Mouse (Mus musculus) limb, embryonic 14.5 days (tissue): ENCODE data around the gene Dock1. TPM values are rescaled to one million over a fixed set of nuclear protein-coding genes. Genes with fewer than 3 reads are reported as not detected.

Experiments
- ATAC-seq: fragments of 200-750 bp; cut with Nextera tagmentation; 2 replicates; pipeline ENCODE4 v1.8.0; 2017; ENCODE audit warnings: low read depth, moderate number of reproducible peaks, moderate TSS enrichment; ENCODE audit not compliant: low FRiP score
- DNase-seq: peaks from one replicate; pipeline ENCODE4 v3.0.0-alpha.2; 2015; ENCODE audit warnings: low spot score
- H3K27ac ChIP-seq: fragments of 300-500 bp; sonication (generic); replicated peaks from 2 replicates; pipeline ENCODE4 v1.5.1; 2014; ENCODE audit warnings: low read depth, mild to moderate bottlenecking, low read length, moderate library complexity, mixed read lengths
- H3K27me3 ChIP-seq: fragments of 300-500 bp; sonication (generic); 2 replicates; pipeline ENCODE4 v1.6.1; 2014; ENCODE audit warnings: low read length, mixed read lengths; ENCODE audit not compliant: control insufficient read depth, insufficient read depth
- H3K36me3 ChIP-seq: fragments of 300-500 bp; sonication (generic); 2 replicates; pipeline ENCODE4 v1.6.1; 2014; ENCODE audit warnings: mild to moderate bottlenecking, low read length, moderate library complexity, mixed read lengths; ENCODE audit not compliant: control insufficient read depth, insufficient read depth
- H3K4me1 ChIP-seq: fragments of 300-500 bp; sonication (generic); 2 replicates; pipeline ENCODE4 v1.6.1; 2014; ENCODE audit warnings: antibody characterized with exemption, low read length, mixed read lengths; ENCODE audit not compliant: control insufficient read depth, insufficient read depth
- H3K4me2 ChIP-seq: fragments of 300-500 bp; sonication (generic); replicated peaks from 2 replicates; pipeline ENCODE4 v1.6.1; 2014; ENCODE audit warnings: low read depth, mild to moderate bottlenecking, low read length, moderate library complexity; ENCODE audit not compliant: severe bottlenecking
- H3K4me3 ChIP-seq: fragments of 300-500 bp; sonication (generic); replicated peaks from 2 replicates; pipeline ENCODE4 v1.5.1; 2014; ENCODE audit warnings: low read length
- H3K9ac ChIP-seq: fragments of 300-500 bp; sonication (generic); 2 replicates; pipeline ENCODE4 v1.6.1; 2014; ENCODE audit warnings: mild to moderate bottlenecking, low read depth, low read length, moderate library complexity; ENCODE audit not compliant: severe bottlenecking
- H3K9me3 ChIP-seq: fragments of 300-500 bp; sonication (generic); 2 replicates; pipeline ENCODE4 v1.6.1; 2016; ENCODE audit warnings: low read length; ENCODE audit not compliant: control insufficient read depth
- POLR2A ChIP-seq: fragments of 200-500 bp; IDR thresholded peaks from 2 replicates; pipeline ENCODE4 v1.8.0; 2012; ENCODE audit warnings: inconsistent platforms, mild to moderate bottlenecking, moderate library complexity, borderline replicate concordance; ENCODE audit not compliant: insufficient read depth, insufficient read length; ENCODE audit errors: extremely low read depth
- WGBS: fragments of 180-500 bp; shearing (Covaris S2); extraction: QIAGEN DNeasy Blood & Tissue Kit; methylation state at CpG from one replicate; pipeline ENCODE4 v1.1.7; 2014; 5-methylcytosine and 5-hydroxymethylcytosine counted together
- polyA plus RNA-seq, 2 experiments: library from polyadenylated mRNA; depleted of rRNA in 1 of 2; stranded (reverse) in 1 of 2; unstranded in 1 of 2; fragments of >200 nt; fragmentation: Nextera tagmentation in 1 of 2; extraction: Ambion mirVana in 1 of 2; gene quantifications; 2 replicates each; pipeline versions ENCODE4 v1.2.1 to v1.2.3; 2012 to 2014

The Dock1 gene
- polyA plus RNA-seq, 2 experiments = 35.7 to 40.0 TPM

DNA sequence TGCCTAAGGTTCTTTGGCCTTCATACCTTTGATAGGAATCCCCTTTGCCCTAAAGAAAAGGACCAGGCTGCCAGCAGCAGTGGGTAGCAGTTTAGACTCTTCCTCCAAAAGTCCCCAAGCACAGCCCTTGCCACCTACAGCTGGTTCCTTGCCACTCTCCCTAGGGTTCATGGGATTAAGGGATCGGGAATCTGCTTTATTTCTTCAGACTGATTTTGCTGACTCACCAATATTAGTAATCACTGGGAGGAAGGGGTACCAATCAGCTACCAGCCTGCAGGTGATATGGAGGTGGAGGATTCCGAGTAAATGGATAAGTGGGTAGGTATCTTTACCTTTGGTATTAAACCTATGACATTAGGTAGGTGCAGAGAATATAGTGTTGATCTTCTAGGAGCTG is 340.5 kb downstream of the Dock1 start:
- DNase-seq (no peak), ATAC-seq (no peak)
- WGBS = 95% methylated on average over 2 of the region's 2 CpGs
- Histone ChIP-seq H3K27ac (no peak overlapping the region), H3K4me3 (no peak overlapping the region), H3K9me3 (no peaks in the 10 kb centered on the region), H3K36me3 (no peaks in the 10 kb centered on the region), H3K9ac (no peak overlapping the region), H3K4me2 (no peak overlapping the region), H3K4me1 (no peaks in the 10 kb centered on the region), H3K27me3 (no peaks in the 10 kb centered on the region)
- TF ChIP-seq POLR2A = no peak

DNA sequence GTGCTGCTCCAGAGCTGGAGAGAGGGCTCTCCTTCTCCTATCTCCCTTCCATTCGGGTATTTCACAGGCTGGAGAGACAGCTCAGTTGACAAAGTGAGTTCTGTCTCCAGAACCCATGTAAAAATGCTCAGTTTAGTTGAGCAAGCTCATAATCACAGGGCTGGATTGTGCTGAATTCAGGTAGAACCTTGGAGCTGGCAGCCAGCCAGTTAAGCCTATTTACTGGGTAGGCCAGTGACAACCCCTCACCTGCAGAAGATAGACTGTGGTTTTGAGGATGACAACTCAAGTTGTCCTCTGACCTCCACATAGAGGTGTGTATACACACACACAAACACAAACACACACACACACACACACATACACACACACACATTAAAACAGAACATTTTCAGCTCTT is 347.1 kb downstream of the Dock1 start:
- Histone ChIP-seq H3K9me3 (no peaks in the 10 kb centered on the region), H3K36me3 (no peaks in the 10 kb centered on the region), H3K4me3 (no peak overlapping the region), H3K4me2 (no peak overlapping the region), H3K27ac (no peak overlapping the region), H3K27me3 (no peaks in the 10 kb centered on the region), H3K4me1 (no peaks in the 10 kb centered on the region), H3K9ac (no peak overlapping the region)
- no peak for TF ChIP-seq POLR2A
- 53% methylated on average over 1 of the region's 1 CpGs for WGBS
- ATAC-seq (no peak), DNase-seq (peak; percentile 5)

DNA sequence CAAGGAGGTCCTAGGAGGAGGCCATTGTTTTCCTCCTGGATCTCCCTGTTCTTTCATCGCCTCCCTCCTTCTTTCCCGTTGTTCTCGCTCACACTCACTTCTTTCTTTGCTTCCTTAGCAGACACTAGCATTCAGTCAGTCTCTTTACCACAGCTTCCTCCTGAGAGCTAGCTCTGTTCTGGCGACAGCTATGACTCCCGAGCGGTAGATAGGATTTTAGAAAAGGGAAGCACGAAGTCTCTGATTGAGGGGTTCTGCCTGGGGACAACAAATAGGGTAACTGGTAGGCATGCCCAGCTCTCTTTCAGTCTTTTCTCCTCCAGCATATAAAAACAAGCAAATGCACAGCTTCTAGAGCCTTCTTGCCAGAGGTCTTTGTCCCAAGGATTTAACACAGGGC is 350.3 kb downstream of the Dock1 start:
- no peak overlapping the region for H3K27ac ChIP-seq
- H3K36me3 ChIP-seq = no peaks in the 10 kb centered on the region
- 80% methylated on average over 7 of the region's 7 CpGs for WGBS
- H3K4me1 ChIP-seq = no peaks in the 10 kb centered on the region
- DNase-seq (no peak), ATAC-seq (no peak)
- no peak overlapping the region for H3K4me2 ChIP-seq
- TF ChIP-seq POLR2A = no peak
- H3K9me3 ChIP-seq = no peaks in the 10 kb centered on the region
- no peak overlapping the region for H3K4me3 ChIP-seq
- no peak overlapping the region for H3K9ac ChIP-seq
- H3K27me3 ChIP-seq = no peaks in the 10 kb centered on the region

DNA sequence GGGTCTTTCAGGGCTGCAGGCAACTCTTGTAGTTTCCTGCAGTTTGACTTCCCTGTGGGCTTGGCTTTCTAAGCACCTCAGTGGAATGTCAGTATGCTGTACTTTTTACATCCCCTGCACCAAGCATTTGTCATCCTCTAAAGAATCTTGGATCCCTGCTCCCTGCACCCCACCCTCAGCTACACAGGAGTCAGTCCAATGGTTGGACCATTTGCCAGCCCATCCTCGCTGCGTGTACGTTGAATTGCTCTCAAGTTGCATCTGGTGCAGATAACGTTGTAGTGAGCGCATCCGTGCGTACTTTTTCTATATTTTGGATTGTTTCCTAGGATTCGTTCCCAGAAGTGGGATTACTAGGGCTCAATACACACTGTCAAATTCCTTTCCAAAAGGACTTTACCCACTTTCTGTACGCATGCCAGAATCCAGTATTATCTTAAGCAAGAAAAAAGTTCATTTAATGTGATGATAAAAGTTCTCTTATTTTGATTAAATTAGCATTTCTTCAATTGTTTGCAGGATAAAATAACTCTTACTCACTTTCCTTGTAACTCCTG is 351.2 kb downstream of the Dock1 start:
- no peaks in the 10 kb centered on the region for H3K9me3 ChIP-seq
- H3K36me3 ChIP-seq = no peaks in the 10 kb centered on the region
- ATAC-seq (no peak), DNase-seq (peak; percentile 41)
- H3K4me3 ChIP-seq = no peak overlapping the region
- no peak for TF ChIP-seq POLR2A
- H3K9ac ChIP-seq = no peak overlapping the region
- no peak overlapping the region for H3K4me2 ChIP-seq
- 82% methylated on average over 9 of the region's 9 CpGs for WGBS
- peak overlapping the region; percentile 19; the same call in 1 of the 2 replicates for H3K27ac ChIP-seq
- no peaks in the 10 kb centered on the region for H3K27me3 ChIP-seq
- no peaks in the 10 kb centered on the region for H3K4me1 ChIP-seq

DNA sequence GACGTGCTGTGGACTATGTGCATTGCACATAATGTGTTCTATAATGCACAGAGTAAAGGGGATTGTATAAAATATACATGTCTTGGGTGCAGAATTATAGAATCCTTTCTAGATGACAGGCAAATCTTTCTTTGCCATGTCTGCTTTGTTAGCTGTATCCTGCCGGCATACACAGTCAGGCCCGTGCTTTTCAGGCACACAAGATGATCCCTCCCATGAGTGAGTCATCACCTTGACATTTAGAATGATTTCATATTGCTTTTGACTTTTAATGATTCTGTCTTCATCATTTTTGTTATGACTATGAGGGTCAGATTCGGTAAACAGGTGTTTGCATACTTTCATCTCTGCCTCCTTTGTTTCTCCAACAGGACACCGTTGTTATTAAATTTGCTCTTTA is 354.1 kb downstream of the Dock1 start:
- Histone ChIP-seq H3K4me3 (no peak overlapping the region), H3K9me3 (no peaks in the 10 kb centered on the region), H3K9ac (no peak overlapping the region), H3K4me2 (no peak overlapping the region), H3K4me1 (no peaks in the 10 kb centered on the region), H3K27me3 (no peaks in the 10 kb centered on the region), H3K27ac (no peak overlapping the region), H3K36me3 (no peaks in the 10 kb centered on the region)
- DNase-seq (no peak), ATAC-seq (no peak)
- no peak for TF ChIP-seq POLR2A
- 88% methylated on average over 5 of the region's 5 CpGs for WGBS

DNA sequence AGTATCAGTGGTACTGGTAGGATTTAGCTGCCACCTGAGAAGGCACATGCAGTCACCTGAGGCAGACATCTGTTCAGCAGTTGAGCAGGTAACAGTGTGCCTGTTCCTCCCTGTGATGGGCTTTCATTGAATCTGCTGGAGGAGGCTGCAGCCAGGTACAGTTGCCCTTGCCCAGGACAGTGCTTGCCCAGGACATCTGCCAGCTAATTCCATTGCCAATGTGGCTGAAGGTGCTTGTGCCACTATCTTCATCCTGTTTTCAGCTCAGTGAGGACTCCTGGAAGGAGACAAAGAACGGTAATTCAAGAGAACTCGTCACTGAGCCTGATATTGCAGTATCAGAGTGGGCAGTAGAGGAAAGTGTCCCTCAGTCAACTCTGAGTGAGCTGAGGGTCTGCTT is 358.3 kb downstream of the Dock1 start:
- no peak overlapping the region for H3K4me2 ChIP-seq
- H3K4me1 ChIP-seq = no peaks in the 10 kb centered on the region
- 89% methylated on average over 2 of the region's 2 CpGs for WGBS
- H3K9me3 ChIP-seq = no peaks in the 10 kb centered on the region
- no peaks in the 10 kb centered on the region for H3K27me3 ChIP-seq
- no peak overlapping the region for H3K27ac ChIP-seq
- no peak for DNase-seq
- ATAC-seq = no peak
- H3K9ac ChIP-seq = no peak overlapping the region
- no peak overlapping the region for H3K4me3 ChIP-seq
- no peak for TF ChIP-seq POLR2A
- H3K36me3 ChIP-seq = no peaks in the 10 kb centered on the region
